Mouse (Mus musculus): Measurements from ENCODE around the gene Nol4l.
"Not testable (repeated sequence)": the region's sequence is repeated elsewhere in the genome, so short reads cannot be mapped to it uniquely, and the experiment has no call there.

Gene Nol4l

DNA sequence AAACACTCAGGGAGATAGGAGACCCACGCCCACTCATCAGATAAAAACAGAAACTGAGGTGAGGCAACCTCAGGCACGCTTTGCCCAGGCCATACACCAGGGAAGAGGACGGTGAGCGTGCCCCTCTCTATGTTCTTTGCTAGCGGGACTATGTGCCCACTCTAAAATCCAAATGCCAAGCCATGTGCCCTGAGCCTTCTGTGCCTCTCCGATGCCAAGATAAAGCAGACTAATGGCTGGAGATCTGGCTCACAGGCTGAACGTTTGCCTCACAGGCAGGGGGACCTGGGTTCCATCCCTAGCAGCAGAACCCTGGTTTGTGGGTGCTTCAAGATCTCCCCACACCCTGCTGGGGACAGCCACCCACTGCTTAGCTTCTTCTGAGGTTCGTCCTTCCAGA is 19.6 kb downstream of the Nol4l start:
- no peak for DNase-seq

DNA sequence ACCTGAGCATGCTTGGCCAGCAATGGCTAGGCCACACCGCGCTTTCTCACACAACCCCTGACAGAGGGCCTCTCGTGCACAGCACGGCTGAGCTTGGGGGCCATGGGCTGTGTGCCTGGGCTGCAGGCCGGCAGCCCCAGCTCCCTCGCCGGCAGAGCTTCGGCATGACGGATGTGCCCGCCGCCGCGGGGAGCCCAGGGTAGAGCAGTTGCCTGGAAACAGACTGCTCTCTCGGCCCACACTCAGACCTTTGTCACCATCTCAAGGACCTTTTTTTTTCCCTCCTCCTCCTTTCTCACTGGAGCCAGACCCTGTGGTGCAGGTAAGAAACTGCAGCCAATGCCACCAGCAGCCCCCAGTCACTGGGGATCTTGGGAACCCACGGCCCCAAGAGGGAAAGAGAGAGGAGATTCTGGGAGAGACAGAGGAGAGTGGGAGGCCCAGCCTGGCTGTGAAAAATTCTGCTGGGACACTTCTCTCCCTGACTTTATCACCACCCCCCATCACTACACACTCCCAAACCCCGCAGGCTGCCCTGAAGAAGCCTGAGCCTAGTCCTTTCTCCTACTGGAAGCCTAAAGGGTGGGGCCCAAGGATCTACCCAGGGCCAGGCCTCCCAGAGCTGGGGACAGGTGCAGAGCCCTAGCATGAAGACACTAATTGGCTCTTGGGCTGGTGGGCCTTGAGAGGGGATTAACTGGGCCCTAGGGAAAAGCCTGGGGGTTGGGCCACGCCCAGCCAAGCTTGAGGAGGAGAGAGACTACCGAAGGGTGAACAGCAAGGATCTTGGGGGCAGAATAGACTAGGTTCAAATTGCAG is 20.4 kb downstream of the Nol4l start:
- no peak for DNase-seq

DNA sequence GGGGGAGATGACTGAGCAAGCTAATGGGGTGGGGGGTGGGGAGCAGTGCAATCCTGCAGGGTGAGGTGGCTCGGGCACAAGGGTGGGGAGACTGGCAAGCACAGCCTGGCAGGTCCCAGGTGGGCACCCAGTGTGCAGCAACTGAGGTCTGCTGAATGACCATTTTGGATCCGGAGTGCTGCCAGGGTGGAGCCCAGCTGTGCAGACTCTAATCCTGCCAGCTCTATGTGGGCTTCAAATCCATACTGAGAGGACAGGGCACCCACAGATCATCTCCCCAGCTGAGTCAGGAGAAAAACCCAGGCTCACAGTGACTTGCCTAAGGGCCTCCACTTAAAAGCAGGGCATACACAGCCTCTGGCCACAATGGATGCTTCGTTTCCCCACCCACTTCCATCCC is 21.4 kb downstream of the Nol4l start:
- DNase-seq, result no peak

DNA sequence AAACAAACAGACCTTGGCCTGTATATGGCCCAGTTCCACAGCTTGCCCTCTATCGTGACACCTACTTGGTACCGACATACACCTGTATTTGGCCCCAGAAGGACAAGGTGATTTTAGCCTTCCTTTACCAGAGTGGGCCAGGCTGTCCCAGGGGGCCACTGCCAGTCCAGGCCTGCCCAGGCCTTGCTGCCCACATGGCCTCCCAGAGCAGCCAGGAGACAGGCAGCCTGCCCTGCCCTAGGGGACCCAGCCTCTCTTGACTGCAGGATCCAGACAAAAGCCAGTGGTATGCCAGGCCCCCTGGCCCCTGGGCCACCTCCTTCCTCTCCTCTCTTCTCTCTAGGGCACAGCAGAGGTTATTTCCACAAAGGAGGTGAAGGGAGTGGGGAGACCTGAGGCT is 21.8 kb downstream of the Nol4l start:
- no peak for DNase-seq

DNA sequence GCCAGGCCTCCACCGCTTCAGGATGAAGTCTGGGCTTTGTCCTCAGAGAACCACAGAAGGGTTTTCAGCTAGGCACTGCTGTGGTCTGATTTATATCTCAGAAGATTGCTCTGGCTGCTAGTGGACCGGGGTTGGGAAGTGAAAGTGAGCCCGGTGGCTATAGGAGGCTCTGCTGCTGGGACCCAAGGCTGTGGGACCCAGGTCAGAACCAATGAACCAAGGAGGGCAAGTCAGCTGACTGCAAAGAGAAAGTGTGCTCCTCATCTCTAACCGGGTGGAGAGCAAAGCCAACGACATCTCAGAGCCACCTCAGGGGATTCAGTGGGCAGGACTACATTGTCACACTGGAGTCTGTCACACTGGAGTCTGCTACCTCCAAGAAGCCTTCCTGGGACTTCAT is 23.4 kb downstream of the Nol4l start:
- DNase-seq, result no peak

DNA sequence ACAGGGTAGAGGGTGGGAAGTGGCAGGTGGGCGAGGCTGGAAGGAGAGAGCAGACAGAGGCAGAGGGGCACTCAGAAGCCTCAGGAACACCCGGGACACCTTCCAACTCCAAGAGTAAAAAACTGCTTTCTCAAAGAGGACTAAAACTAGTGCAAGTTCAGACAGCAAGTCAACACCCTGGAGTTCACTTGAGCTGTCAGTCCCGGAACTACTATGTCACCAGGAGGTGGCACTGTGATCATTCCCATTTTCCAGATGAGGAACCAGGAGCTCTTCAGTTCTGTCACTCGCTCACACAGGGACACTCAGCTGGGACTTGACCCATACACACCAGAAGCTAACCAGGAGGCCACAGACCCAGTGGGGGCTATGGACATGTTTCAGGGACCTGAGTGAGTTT is 30.6 kb downstream of the Nol4l start:
- DNase-seq, result peak; percentile 53

DNA sequence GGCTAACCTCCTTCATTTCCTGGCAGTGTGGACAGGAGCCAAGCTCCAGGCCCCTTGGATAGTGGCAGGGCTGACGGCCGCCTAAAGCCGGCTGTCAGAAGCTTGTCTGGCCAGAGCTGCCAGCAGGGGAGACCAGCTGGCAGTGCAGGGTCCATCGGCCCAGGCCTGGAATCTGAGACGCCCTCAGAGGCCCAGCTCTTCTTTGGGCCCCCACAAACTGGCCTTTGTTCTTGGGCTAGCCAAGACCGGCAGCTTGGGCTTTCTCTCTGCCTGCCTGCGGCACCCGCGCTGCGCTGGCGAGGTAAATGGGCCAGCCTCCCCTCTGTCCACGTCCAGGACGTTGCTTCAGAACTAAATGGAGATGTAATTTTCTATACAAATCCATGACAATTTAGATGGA is 32.9 kb downstream of the Nol4l start:
- no peak for DNase-seq

DNA sequence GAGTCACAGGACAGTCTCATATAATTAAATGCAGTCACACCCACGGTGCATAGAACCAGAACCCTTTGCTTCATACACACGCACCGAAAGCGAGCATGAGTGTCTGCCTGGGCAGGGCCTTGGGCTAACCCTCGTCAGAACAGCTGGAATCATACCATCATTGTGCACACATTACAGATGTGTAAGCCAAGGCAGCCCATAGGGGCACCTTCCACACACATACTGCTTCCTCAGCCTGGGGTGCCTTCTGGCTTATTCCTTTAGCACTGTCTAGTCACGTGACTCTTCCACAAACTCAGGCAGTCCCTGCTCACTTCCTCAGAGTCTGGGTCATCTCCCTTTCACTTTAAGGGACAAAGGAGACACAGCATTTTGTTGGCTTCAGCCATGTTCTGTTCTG is 33.5 kb downstream of the Nol4l start:
- DNase-seq, result no peak

DNA sequence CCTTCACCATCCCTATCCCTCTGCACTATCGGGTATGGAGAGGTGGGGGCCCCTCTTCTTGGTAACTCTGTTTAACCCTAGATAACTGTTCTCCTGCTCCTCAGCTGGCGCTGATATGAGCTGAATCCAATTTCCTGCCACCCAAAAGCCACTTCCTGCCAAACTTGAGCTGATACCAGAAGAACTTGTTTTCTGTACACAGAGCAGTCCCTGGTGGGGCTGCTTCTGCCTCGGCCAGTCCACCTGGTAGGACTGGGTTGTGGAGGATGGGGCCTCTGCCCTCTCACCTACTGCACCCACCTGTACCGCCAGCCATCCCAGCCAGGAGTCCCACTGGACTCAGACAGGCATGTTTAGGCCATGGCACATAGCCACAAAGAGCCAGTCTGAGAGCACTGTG is 34.0 kb downstream of the Nol4l start:
- no peak for DNase-seq

DNA sequence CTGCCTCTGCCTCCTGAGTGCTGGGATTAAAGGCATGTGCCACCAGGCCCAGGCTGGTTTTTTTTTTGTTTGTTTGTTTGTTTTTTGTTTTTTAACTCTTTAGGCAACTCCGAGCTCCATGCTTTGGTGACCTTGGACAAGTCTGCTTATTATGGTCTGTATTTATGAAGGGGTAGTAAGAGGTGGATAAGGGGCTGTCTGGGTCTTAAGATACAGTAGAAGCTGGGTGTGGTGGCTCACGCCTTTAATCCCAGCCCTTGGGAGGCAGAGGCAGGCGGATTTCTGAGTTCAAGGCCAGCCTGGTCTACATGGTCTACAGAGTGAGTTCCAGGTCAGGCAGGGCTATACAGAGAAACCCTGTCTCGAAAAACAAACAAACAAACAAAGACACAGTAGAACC is 34.4 kb downstream of the Nol4l start:
- DNase-seq, result not testable (repeated sequence)

DNA sequence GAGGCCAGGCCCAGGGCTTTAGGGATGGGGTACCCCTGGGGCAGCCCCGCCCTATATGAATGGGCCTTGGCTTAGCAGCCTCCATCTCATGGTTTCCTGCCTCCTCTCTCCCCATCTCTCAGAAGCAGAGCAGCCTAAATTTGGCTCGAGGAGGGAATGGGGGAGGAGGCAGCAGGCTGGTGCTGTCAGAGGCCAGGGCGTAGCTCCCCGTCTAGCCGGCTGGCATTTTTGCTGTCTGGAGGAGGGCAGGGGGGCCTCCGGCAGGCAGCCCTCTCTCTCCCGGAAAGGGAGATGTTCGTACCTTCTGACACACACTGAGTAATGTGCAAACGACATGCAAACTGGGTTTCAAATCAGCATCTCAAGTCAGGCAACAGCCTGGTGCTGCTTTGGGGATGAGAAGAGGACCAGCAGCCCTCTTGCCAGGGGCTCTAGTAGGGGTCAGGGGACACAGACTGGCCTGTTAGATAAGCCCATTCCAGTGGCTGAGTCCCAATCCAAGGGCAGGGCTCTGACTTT is 35.4 kb downstream of the Nol4l start:
- DNase-seq, result peak; percentile 81

DNA sequence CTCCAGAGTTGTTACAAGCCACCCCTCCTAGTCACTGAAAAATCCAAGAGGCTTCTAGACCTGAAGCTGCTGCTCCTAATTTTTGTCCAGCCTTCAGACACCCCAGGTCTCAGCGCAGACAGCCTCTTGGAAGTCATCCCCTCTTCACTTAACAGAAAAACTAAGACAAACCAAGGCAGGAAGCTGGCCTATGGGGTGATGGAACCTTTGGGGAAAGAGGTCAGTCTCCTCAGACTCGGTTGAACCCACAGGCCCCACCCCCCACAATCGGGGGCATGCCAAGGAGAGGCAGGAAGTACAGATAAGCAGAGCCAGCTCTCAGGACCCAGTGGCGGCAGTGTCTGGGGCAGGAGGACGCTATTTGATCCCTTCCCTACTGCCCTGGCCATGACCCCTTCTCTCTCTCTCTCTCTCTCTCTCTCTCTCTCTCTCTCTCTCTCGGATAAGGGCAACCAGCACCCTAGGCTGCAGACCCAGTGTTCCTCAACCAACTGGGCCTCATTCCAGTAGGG is 35.9 kb downstream of the Nol4l start:
- no peak for DNase-seq

DNA sequence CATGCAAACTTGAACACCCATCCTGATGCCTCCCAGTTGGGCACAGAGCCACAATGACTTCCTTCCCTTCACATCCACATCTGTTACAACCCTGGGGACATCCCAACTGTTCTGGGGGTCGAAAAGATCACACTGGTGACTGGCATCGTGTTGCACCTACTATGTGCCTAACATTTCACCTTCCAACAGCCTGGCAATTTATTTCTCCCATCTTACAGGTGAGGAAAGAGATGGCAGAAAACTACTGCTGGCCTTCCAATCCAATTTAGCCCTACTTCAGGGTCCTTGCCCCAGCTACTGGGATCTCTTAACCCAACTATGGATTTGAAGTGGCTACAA is 36.4 kb downstream of the Nol4l start:
- no peak for DNase-seq

DNA sequence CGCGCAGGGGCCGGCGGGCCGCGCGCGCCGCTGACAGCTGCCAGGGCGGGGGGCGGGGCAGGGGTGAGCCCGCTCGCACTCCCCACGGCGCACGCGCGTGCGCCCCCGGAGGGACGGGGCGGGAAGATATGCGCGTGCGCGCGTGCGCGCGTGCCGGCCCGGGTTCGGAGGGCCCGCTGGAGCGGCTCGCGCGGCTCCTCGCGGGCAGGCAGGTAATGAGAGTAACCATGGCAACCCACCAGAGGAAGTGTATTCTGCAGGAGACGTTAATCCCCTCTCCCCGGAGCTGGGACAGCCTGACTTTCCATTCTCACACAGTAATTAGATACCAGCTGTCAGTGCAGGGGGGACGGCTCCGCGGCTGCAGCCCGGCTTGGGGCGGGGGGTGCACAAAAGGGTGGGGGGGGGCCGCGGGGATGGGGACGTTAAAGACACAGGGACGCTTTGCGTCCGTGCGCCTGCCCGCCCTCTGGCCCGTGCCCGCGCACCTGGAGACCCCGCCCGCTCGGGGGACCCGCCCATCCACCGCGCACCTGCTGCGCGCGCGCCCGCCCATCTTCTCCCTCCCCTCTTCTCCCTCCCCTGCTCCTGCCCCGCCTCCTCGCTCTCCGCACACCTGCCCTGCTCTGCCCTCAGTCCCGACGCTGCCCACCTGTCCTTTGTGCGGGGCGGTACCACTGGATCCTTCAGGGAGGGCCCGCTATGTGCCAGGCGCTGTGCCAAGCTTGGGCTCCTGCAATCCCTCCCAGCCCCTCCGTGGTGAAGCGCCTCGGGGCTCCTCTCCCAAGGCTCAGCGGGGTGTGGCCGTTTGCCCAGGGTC is 37.0 kb downstream of the Nol4l start, which contains the start of gene 4930404H24Rik:
Gene 4930404H24Rik, plus strand, starts transcription at position 218 of the 820 bp plus-strand sequence.
- DNase-seq, result peak; percentile 81

DNA sequence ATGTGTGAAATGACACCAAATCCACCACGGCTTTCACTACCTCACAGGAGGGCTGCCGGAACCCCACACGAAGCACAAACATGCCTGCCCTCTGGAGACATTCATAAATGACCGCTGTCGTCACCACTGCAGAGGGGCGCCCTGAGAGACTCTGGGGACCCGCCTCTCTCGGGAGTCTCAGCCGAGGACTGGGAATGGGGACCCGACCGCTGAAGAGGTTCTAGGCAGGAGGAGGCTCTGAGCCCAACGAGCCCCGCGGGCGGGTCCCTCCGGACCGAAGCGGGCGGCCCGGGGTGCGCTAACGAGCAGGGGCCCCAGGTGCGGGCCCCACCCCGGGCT is 37.6 kb downstream of the Nol4l start:
- no peak for DNase-seq

DNA sequence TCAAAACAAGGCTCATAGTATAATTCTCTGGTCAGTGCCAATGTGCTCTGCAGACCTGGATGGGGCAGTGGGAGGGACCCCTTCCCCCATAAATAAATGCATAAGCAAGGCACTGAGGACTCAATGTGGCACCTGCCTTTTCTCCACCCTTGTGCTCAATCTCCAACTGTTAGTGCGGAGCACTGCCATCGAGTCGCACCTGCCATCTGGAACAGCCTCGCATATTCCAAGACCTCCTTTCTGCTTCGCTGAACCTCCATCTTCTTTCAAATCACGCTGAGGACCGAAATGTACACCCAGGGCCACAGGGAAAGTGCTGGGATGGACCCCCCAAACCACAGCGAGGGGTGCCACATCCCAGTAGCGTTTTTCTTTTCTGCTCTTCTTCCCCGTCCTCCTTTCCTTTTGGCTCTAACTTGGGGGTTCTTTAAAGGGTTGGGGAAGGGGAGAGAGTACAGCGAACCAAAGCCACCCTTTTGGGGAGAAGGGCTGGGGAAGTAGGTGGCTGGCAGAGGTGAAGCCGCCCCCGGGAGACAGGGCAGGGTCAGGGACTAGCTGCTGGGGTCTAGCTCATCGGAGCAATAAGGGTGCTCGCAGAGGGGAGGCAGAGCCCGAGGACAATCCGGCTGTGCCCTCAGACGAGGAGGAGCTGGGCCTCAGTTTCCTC is 38.1 kb downstream of the Nol4l start:
- DNase-seq, result no peak

DNA sequence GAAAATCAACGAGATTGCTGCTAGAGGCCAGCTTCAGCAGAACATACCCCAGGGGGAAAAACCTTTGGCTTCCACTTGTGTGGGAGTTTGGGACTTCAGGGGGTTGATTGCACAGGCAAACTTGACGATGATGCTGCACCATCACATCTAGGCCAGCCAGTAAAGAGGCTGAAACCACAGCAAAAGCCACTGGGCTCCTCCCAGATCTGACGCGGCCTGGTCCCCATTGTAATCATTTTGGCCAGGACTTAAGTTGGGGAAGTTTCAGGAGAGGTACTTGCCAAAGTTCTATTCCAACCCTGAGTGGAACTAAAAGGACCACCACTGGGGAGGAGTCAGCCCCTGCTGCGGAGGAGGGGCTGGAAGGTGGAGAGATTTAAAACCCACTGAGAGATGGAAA is 38.8 kb downstream of the Nol4l start:
- DNase-seq, result no peak

DNA sequence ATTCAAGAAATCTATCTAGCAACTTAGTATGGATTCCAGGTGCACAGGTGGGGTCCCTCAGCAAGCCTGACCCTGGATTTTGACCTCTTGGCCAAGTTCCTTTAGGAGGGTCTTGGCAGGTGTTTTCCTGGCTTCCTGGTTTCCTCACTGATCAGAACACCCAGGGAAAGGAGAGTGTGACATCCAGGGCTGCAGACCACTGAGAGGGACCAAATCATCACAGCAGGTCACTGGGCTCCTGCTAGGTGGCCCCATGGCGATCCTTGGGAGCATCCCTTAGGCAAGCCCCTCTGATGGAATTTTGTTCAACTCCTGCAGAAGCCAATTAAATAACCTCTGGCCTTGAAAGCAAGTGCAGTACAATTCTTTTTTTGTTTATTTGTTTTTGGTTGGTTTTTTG is 39.7 kb downstream of the Nol4l start:
- DNase-seq, result no peak

DNA sequence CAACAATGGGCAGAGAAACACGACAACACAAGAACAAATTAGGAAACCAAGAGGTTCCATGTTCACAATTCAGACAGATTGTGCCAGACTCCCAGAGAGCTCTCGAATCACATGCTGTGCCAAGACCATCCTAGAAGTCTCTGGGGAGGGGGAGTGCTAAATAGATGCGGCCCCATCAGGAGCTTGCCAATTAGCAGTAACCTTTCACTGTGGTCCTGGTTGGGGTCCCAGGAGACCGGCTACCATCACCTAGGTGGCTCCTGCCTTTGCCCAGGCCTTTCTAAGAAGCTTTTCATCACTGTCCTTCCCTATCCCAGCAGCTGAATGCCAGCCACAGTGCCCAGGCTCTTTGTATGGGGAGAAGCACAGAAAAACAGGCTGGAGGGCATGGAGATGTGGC is 45.7 kb downstream of the Nol4l start:
- no peak for DNase-seq

DNA sequence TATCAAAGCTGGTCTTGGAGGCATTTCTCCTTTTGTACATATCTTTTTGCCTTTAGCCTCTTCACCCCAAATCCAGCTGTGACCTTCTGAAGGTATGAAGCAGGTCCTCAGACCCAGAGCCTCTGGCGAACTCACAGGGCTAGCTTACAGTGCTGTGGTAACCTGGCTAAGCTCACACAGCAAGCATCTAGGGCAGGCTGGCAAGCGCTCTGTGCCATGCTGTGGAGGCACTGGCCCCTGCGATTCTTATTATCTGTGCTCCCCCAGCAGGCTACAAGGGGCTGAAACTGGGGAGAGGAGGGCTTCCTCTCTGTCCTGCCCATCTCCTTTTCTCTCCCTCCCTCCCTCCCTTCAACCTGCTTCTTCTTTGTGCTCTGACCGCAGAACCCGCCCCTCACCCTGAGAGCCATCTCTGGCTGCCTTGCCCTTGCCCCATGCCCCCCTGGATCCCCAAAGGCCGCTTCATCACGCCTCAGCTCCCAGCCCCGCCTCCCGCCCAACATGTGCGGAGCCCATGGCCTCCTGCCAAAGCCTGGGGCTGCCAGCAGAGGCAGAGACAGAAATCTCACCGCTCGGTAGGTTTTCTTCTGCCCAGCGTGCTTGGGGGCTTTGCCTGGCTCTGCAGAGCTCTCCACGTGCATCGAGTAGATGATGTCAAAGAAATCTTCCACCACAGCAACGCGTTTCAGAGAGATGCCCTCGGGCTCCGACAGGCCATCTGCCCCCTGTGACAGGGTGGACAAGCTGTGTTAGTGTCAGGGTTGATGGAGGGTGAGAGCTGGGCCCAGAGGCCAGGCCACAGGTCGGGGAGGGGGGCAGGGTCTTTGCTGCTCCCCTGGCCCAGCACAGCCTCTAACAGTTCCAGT is 46.4 kb downstream of the Nol4l start:
- DNase-seq, result peak; percentile 68

DNA sequence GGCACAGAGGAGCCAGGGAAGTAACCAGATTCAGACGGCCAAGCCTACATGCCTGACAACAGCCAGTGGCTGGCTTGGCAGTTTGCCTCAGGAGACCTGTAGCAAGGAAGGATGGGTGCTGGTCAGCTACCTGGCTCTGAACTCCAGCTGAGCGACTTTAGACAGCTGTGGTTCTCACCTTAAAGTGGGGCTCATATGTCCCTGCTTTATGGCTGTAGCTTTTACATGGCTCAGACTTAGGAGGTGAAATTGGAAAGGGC is 48.0 kb downstream of the Nol4l start:
- DNase-seq, result no peak

DNA sequence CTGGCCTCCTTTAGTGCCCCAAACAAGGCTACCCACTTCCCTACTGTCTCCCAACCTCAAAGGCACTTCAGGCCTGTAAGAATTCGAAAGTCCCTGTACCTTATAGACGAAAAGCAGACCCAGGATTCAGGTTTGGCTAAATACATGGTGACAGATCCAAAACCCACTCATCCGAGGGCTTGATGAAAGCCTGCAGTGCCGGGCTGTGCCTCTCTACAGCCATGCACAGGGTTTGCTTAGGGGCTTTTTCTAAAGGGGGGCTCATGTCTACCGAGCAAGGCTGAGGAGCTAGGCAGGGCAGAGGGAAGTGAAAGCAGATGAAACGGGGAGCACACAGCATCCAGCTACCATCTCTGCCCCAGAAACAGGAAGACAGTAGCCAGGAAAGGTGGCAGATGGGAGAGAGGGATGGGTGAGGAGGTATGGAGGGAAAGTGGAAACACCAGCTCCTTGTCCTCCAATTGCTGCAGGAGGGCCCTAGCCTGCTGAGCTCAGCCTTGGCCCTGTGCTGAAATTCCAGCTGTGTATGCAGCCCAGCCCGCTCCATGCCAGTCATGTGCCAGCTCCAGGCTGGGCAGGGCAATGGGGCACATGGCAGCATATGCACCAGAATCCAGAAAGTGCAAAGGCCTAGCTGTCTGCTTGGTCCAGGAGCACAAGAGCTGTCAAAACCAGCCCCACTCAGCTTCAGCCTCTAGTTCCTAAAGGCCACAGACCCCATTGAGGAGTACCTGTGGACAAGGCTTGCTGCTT is 48.5 kb downstream of the Nol4l start:
- DNase-seq, result no peak

Measured in right cerebral cortex, adult 18-20 months (tissue).